9 mouse cellular contexts compared by ENCODE assay signal in the genomic region with DNA sequence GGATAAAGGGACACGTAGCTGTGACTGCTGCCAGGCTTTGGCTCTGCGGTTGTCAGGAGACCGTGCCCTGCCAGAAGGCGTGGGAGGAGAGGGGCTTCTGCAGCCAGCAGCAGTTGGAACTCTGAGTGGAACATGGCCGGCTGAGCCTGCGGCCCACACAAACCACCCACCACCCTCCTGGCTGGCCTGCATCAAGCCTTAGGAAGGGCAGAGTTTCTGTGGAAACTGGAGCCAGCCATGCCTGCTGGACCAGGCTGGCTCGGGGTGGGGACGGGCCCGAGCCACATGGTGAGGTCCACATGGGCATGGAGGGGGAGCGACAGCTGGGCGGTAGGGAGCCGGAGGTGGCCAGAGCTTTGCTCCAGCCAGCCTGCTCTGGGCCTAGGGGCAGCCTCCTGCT. TPM values are rescaled to one million over a fixed set of nuclear protein-coding genes. Genes with fewer than 3 reads are reported as not detected.
DNase-seq lines count a peak whose midpoint lies in the region; ATAC-seq lines count a peak whose summit lies in the region.
"Had no signal": no experiment of that assay in that cellular context is flagged by ENCODE, and none has a peak within 500 bp of the region (broad histone marks: within the 10 kb centered on the region; RNA-seq: fewer than 3 reads in every experiment).

No protein-coding gene starts in this region.

- H3K27ac ChIP-seq in forebrain, embryonic 10.5 days = peak overlapping the region; percentile 62
- H3K27ac ChIP-seq in forebrain, embryonic 12.5 days = no peak overlapping the region
- H3K27ac ChIP-seq in midbrain, embryonic 10.5 days (replicated peaks) = peak overlapping the region; percentile 28
- no peak overlapping the region for H3K27ac ChIP-seq in midbrain, embryonic 11.5 days (ENCODE audit: low read depth, low read length)
- no peak overlapping the region for H3K27ac ChIP-seq in liver, embryonic 11.5 days (ENCODE audit: low read depth, low read length)
- H3K27ac ChIP-seq: liver, embryonic 13.5 days had no signal

- peaks cover 36% of the 10 kb centered on the region for H3K4me1 ChIP-seq in forebrain, embryonic 10.5 days
- H3K4me1 ChIP-seq in forebrain, embryonic 12.5 days = peaks cover 25% of the 10 kb centered on the region
- H3K4me1 ChIP-seq in midbrain, embryonic 10.5 days = peaks cover 42% of the 10 kb centered on the region
- H3K4me1 ChIP-seq in midbrain, embryonic 11.5 days (ENCODE audit: control insufficient read depth, insufficient read depth, low read length) = peaks cover 6% of the 10 kb centered on the region; the same call in 1 of the 2 replicates
- peaks cover 3% of the 10 kb centered on the region; the same call in 1 of the 2 replicates for H3K4me1 ChIP-seq in liver, embryonic 11.5 days (replicated peaks; ENCODE audit: control insufficient read depth, insufficient read depth, low read length)
- H3K4me1 ChIP-seq: liver, embryonic 13.5 days had no signal

- ATAC-seq in forebrain, embryonic 12.5 days (ENCODE audit: low FRiP score) = no peak
- no peak for ATAC-seq in midbrain, embryonic 11.5 days (ENCODE audit: low FRiP score)
- no peak for ATAC-seq in liver, embryonic 11.5 days (replicated peaks; ENCODE audit: low FRiP score)

- H3K36me3 ChIP-seq in forebrain, embryonic 10.5 days (replicated peaks) = no peaks in the 10 kb centered on the region
- H3K36me3 ChIP-seq in forebrain, embryonic 12.5 days (replicated peaks) = no peaks in the 10 kb centered on the region
- H3K36me3 ChIP-seq in midbrain, embryonic 10.5 days = no peaks in the 10 kb centered on the region
- no peaks in the 10 kb centered on the region for H3K36me3 ChIP-seq in midbrain, embryonic 11.5 days (ENCODE audit: control insufficient read depth, insufficient read depth, low read length)
- H3K36me3 ChIP-seq in liver, embryonic 11.5 days (ENCODE audit: control insufficient read depth, insufficient read depth, low read length) = no peaks in the 10 kb centered on the region
- H3K36me3 ChIP-seq: liver, embryonic 13.5 days had no signal

- H3K9ac ChIP-seq in forebrain, embryonic 12.5 days = no peak overlapping the region
- no peak overlapping the region for H3K9ac ChIP-seq in midbrain, embryonic 11.5 days (ENCODE audit: low read length)
- H3K9ac ChIP-seq in liver, embryonic 11.5 days (ENCODE audit: low read depth, low read length) = no peak overlapping the region
- H3K9ac ChIP-seq: liver, embryonic 13.5 days had no signal

- intact Hi-C loops in heart, postnatal 36 days (cut with DNase I) = no loop called here

- peaks cover 6% of the 10 kb centered on the region; the same call in 1 of the 2 replicates for H3K27me3 ChIP-seq in forebrain, embryonic 10.5 days (ENCODE audit: poor library complexity, severe bottlenecking)
- H3K27me3 ChIP-seq in forebrain, embryonic 12.5 days = no peaks in the 10 kb centered on the region; the same call in 1 of the 2 replicates
- 0 out of 2 replicates have a peak, but pooled peaks cover 9% of the 10 kb centered on the region for H3K27me3 ChIP-seq in midbrain, embryonic 10.5 days (ENCODE audit: low read depth, poor library complexity, severe bottlenecking)
- H3K27me3 ChIP-seq in midbrain, embryonic 11.5 days (ENCODE audit: control insufficient read depth, insufficient read depth, low read length) = no peaks in the 10 kb centered on the region
- H3K27me3 ChIP-seq in liver, embryonic 11.5 days (replicated peaks; ENCODE audit: control insufficient read depth, insufficient read depth, low read length) = 0 out of 2 replicates have a peak, but pooled peaks cover 2% of the 10 kb centered on the region

- 83% methylated on average over 12 of the region's 12 CpGs for WGBS in forebrain, embryonic 10.5 days
- 80% methylated on average over 12 of the region's 12 CpGs for WGBS in forebrain, embryonic 12.5 days
- 84% methylated on average over 12 of the region's 12 CpGs for WGBS in midbrain, embryonic 10.5 days
- WGBS in midbrain, embryonic 11.5 days = 84% methylated on average over 12 of the region's 12 CpGs
- 72% methylated on average over 12 of the region's 12 CpGs for WGBS in liver, embryonic 11.5 days

- no peak overlapping the region for H3K4me3 ChIP-seq in forebrain, embryonic 10.5 days
- H3K4me3 ChIP-seq in forebrain, embryonic 12.5 days (replicated peaks) = no peak overlapping the region
- no peak overlapping the region for H3K4me3 ChIP-seq in midbrain, embryonic 10.5 days
- no peak overlapping the region for H3K4me3 ChIP-seq in midbrain, embryonic 11.5 days (ENCODE audit: low read depth, low read length)
- no peak overlapping the region for H3K4me3 ChIP-seq in liver, embryonic 11.5 days (ENCODE audit: low read depth, low read length)
- H3K4me3 ChIP-seq: liver, embryonic 13.5 days had no signal

- no peak for DNase-seq in forebrain, embryonic 10.5 days (ENCODE audit: extremely low spot score, low spot score)
- DNase-seq in midbrain, embryonic 10.5 days (ENCODE audit: low spot score) = no peak
- no peak for DNase-seq in midbrain, embryonic 11.5 days (ENCODE audit: low spot score, missing footprints)
- peak; percentile 25 to 29 for DNase-seq in heart, postnatal 36 days
- DNase-seq in right cerebral cortex, postnatal 10 days (ENCODE audit: low spot score in 2 of 2) = peak; percentile 54 to 64
- DNase-seq in adrenal gland, postnatal 4 days (ENCODE audit: low spot score in 2 of 2) = no peak
- no peak for DNase-seq in liver, embryonic 11.5 days (ENCODE audit: low spot score)
- DNase-seq: liver, embryonic 13.5 days had no signal

- no peak overlapping the region for H3K4me2 ChIP-seq in forebrain, embryonic 12.5 days
- H3K4me2 ChIP-seq in midbrain, embryonic 11.5 days = no peak overlapping the region
- no peak overlapping the region for H3K4me2 ChIP-seq in liver, embryonic 11.5 days
- H3K4me2 ChIP-seq: liver, embryonic 13.5 days had no signal

- no peaks in the 10 kb centered on the region for H3K9me3 ChIP-seq in forebrain, embryonic 10.5 days
- H3K9me3 ChIP-seq in forebrain, embryonic 12.5 days = no peaks in the 10 kb centered on the region
- no peaks in the 10 kb centered on the region for H3K9me3 ChIP-seq in midbrain, embryonic 10.5 days (replicated peaks)
- no peaks in the 10 kb centered on the region for H3K9me3 ChIP-seq in midbrain, embryonic 11.5 days (ENCODE audit: control insufficient read depth, low read length)
- no peaks in the 10 kb centered on the region for H3K9me3 ChIP-seq in liver, embryonic 11.5 days (ENCODE audit: control insufficient read depth, low read length)
- H3K9me3 ChIP-seq: liver, embryonic 13.5 days had no signal

RNA-seq across cellular contexts. Expression of a gene that starts 29.3 kb away (rescaled TPM):
- 997 and 1,058 TPM in 2 replicates for polyA plus RNA-seq in forebrain, embryonic 10.5 days (2016; fragmentation: Nextera tagmentation; extraction: Ambion mirVana)
- 1,349 and 1,505 TPM in 2 replicates for polyA plus RNA-seq in forebrain, embryonic 12.5 days (2016; fragmentation: Nextera tagmentation; extraction: Ambion mirVana)
- 1,714 and 1,799 TPM in 2 replicates for polyA plus RNA-seq in midbrain, embryonic 10.5 days (2016; fragmentation: Nextera tagmentation; extraction: Ambion mirVana)
- 1,627 and 1,717 TPM in 2 replicates for polyA plus RNA-seq in midbrain, embryonic 11.5 days (2014; fragmentation: Nextera tagmentation; extraction: Ambion mirVana)
- 100 to 1,000 TPM; 107 to 138 TPM for total RNA-seq in heart, postnatal 36 days (2021)
- total RNA-seq in adrenal gland, postnatal 4 days (2021) = 100 to 1,000 TPM; 267 to 278 TPM
- polyA plus RNA-seq in liver, embryonic 11.5 days (2014; fragmentation: Nextera tagmentation; extraction: Ambion mirVana) = 273 and 275 TPM in 2 replicates

Comparison
In these comparisons a context has a peak if more than half of its experiments do, and no peak if none do; other contexts are left out.
1. H3K27ac ChIP-seq: peak in forebrain, embryonic 10.5 days (single experiment) and midbrain, embryonic 10.5 days (single experiment); none in forebrain, embryonic 12.5 days (single experiment), midbrain, embryonic 11.5 days (single experiment) and liver, embryonic 11.5 days (single experiment).
2. DNase-seq: peak in heart, postnatal 36 days (2 of 2) and right cerebral cortex, postnatal 10 days (2 of 2); none in forebrain, embryonic 10.5 days (single experiment), midbrain, embryonic 10.5 days (single experiment), midbrain, embryonic 11.5 days (single experiment), adrenal gland, postnatal 4 days (0 of 2) and liver, embryonic 11.5 days (single experiment).